22 mouse cellular contexts compared by ENCODE assay signal in the genomic region with DNA sequence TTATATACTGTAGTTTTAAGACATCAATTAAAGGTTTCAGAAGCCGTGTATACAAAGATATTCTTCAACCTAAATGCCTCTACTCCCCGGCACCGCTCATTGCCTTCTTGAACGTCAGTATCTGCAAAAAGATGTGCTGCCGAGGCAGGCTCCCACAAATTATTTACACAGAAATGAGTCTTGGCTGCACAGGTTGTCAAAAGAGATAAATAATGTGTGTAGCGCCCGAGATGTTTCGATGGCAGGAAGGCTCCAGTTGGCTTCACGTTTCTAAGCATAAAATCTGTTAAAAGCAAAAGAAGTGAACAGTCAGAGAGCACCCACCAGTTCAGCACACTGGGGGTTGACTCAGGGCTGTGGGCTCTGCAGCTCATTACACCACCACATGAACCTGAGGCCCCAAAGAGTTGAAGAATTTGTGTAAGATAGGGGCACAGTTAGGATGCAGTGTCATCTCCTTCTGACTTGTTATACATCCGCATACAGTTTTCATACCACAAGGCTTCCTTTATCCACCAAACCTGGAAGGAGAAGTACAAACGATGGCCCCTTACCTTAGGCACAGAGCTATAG.
A peak's percentile ranks its signal among the peaks of the same experiment; 100 is the strongest.
DNase-seq lines count a peak whose midpoint lies in the region; ATAC-seq and TF ChIP-seq lines count a peak whose summit lies in the region.
"Had no signal": no experiment of that assay in that cellular context is flagged by ENCODE, and none has a peak within 500 bp of the region (broad histone marks: within the 10 kb centered on the region; RNA-seq: fewer than 3 reads in every experiment).

No protein-coding gene starts in this region.

- peak; percentile 35 for ATAC-seq in forebrain, embryonic 15.5 days (replicated peaks)
- no peak for ATAC-seq in forebrain, embryonic 13.5 days
- peak; percentile 42; the same call in 1 of the 2 replicates for ATAC-seq in hindbrain, embryonic 15.5 days (ENCODE audit: low FRiP score, low read depth)
- no peak for ATAC-seq in hindbrain, embryonic 12.5 days (ENCODE audit: low FRiP score)
- ATAC-seq in hindbrain, postnatal 0 days, result no peak
- ATAC-seq in neural tube, embryonic 14.5 days (ENCODE audit: low read depth), result peak; percentile 66; the same call in 1 of the 2 replicates
- no peak for ATAC-seq in cerebellum, adult (ENCODE audit: insufficient number of reproducible peaks, low FRiP score, low TSS enrichment)
- ATAC-seq: activated CD4-positive, CD25-positive, alpha-beta regulatory T cell, adult 4 months; CD4-positive, CD25-positive, alpha-beta regulatory T cell, adult 4 months; intestine, postnatal 0 days; lung, postnatal 0 days had no signal

- H3K36me3 ChIP-seq in forebrain, embryonic 15.5 days, result no peaks in the 10 kb centered on the region
- H3K36me3 ChIP-seq in forebrain, embryonic 13.5 days (ENCODE audit: poor library complexity, severe bottlenecking), result no peaks in the 10 kb centered on the region
- H3K36me3 ChIP-seq in hindbrain, embryonic 15.5 days, result no peaks in the 10 kb centered on the region
- no peaks in the 10 kb centered on the region for H3K36me3 ChIP-seq in hindbrain, embryonic 12.5 days
- H3K36me3 ChIP-seq in hindbrain, postnatal 0 days (ENCODE audit: insufficient read depth, low read length), result no peaks in the 10 kb centered on the region
- H3K36me3 ChIP-seq in neural tube, embryonic 14.5 days (ENCODE audit: control insufficient read depth, insufficient read depth, low read length), result no peaks in the 10 kb centered on the region
- H3K36me3 ChIP-seq: heart, embryonic 15.5 days; limb, embryonic 15.5 days; liver, embryonic 15.5 days; neural tube, embryonic 12.5 days had no signal

- no peak for TF ChIP-seq CTCF in hindbrain, postnatal 0 days (IDR thresholded peaks at IDR 0.05; ENCODE audit: low read depth)

- H3K27me3 ChIP-seq in forebrain, embryonic 15.5 days, result no peaks in the 10 kb centered on the region
- H3K27me3 ChIP-seq in forebrain, embryonic 13.5 days, result no peaks in the 10 kb centered on the region
- no peaks in the 10 kb centered on the region for H3K27me3 ChIP-seq in hindbrain, embryonic 15.5 days
- no peaks in the 10 kb centered on the region; the same call in 1 of the 2 replicates for H3K27me3 ChIP-seq in hindbrain, embryonic 12.5 days
- no peaks in the 10 kb centered on the region for H3K27me3 ChIP-seq in hindbrain, postnatal 0 days (ENCODE audit: insufficient read depth, low read length)
- H3K27me3 ChIP-seq in neural tube, embryonic 14.5 days (ENCODE audit: control insufficient read depth, insufficient read depth, low read length), result no peaks in the 10 kb centered on the region
- H3K27me3 ChIP-seq: heart, embryonic 15.5 days; limb, embryonic 15.5 days; liver, embryonic 15.5 days; neural tube, embryonic 12.5 days; Patski had no signal

- no peak overlapping the region for H3K4me2 ChIP-seq in forebrain, embryonic 15.5 days (replicated peaks)
- no peak overlapping the region for H3K4me2 ChIP-seq in forebrain, embryonic 13.5 days
- no peak overlapping the region for H3K4me2 ChIP-seq in hindbrain, embryonic 15.5 days
- no peak overlapping the region for H3K4me2 ChIP-seq in hindbrain, embryonic 12.5 days (replicated peaks)
- no peak overlapping the region for H3K4me2 ChIP-seq in hindbrain, postnatal 0 days (ENCODE audit: low read depth, low read length)
- H3K4me2 ChIP-seq in neural tube, embryonic 14.5 days (ENCODE audit: low read depth, low read length), result no peak overlapping the region; the same call in 1 of the 2 replicates
- H3K4me2 ChIP-seq: heart, embryonic 15.5 days; limb, embryonic 15.5 days; liver, embryonic 15.5 days; neural tube, embryonic 12.5 days had no signal

- H3K9ac ChIP-seq in forebrain, embryonic 15.5 days (replicated peaks), result no peak overlapping the region
- no peak overlapping the region for H3K9ac ChIP-seq in forebrain, embryonic 13.5 days
- H3K9ac ChIP-seq in hindbrain, embryonic 15.5 days, result no peak overlapping the region
- H3K9ac ChIP-seq in hindbrain, embryonic 12.5 days, result no peak overlapping the region
- H3K9ac ChIP-seq in hindbrain, postnatal 0 days (replicated peaks; ENCODE audit: low read length), result no peak overlapping the region
- no peak overlapping the region for H3K9ac ChIP-seq in neural tube, embryonic 14.5 days (replicated peaks; ENCODE audit: low read depth, low read length)
- H3K9ac ChIP-seq: heart, embryonic 15.5 days; limb, embryonic 15.5 days; liver, embryonic 15.5 days; neural tube, embryonic 12.5 days had no signal

- no peaks in the 10 kb centered on the region for H3K9me3 ChIP-seq in forebrain, embryonic 15.5 days
- no peaks in the 10 kb centered on the region for H3K9me3 ChIP-seq in forebrain, embryonic 13.5 days (replicated peaks)
- no peaks in the 10 kb centered on the region for H3K9me3 ChIP-seq in hindbrain, embryonic 15.5 days
- 0 out of 2 replicates have a peak, but pooled peaks cover 3% of the 10 kb centered on the region for H3K9me3 ChIP-seq in hindbrain, embryonic 12.5 days (replicated peaks)
- no peaks in the 10 kb centered on the region for H3K9me3 ChIP-seq in hindbrain, postnatal 0 days (ENCODE audit: low read length)
- H3K9me3 ChIP-seq in neural tube, embryonic 14.5 days (ENCODE audit: control insufficient read depth, low read length), result no peaks in the 10 kb centered on the region
- H3K9me3 ChIP-seq: heart, embryonic 15.5 days; limb, embryonic 15.5 days; liver, embryonic 15.5 days; neural tube, embryonic 12.5 days had no signal

- DNase-seq in hindbrain, postnatal 0 days (ENCODE audit: low spot score), result peak; percentile 12
- DNase-seq in cerebellum, adult 8-10 months, result no peak
- DNase-seq: adrenal gland, postnatal 14 days; cerebellum, adult 11 months; cerebellum, postnatal 25 days; gastrocnemius, adult 2 months; thymus, adult 2 months had no signal

- H3K4me3 ChIP-seq in forebrain, embryonic 15.5 days, result no peak overlapping the region
- no peak overlapping the region for H3K4me3 ChIP-seq in forebrain, embryonic 13.5 days
- H3K4me3 ChIP-seq in hindbrain, embryonic 15.5 days, result no peak overlapping the region
- no peak overlapping the region for H3K4me3 ChIP-seq in hindbrain, embryonic 12.5 days
- no peak overlapping the region for H3K4me3 ChIP-seq in hindbrain, postnatal 0 days (ENCODE audit: low read length)
- no peak overlapping the region for H3K4me3 ChIP-seq in neural tube, embryonic 14.5 days (ENCODE audit: low read depth, low read length)
- H3K4me3 ChIP-seq: gastrocnemius, adult 2 months; heart, embryonic 15.5 days; limb, embryonic 15.5 days; liver, embryonic 15.5 days; neural tube, embryonic 12.5 days had no signal

- no peak overlapping the region for H3K27ac ChIP-seq in forebrain, embryonic 15.5 days (replicated peaks)
- H3K27ac ChIP-seq in forebrain, embryonic 13.5 days, result no peak overlapping the region
- peak overlapping the region; percentile 11; the same call in 1 of the 2 replicates for H3K27ac ChIP-seq in hindbrain, embryonic 15.5 days (replicated peaks)
- no peak overlapping the region for H3K27ac ChIP-seq in hindbrain, embryonic 12.5 days
- no peak overlapping the region for H3K27ac ChIP-seq in hindbrain, postnatal 0 days
- no peak overlapping the region for H3K27ac ChIP-seq in neural tube, embryonic 14.5 days (ENCODE audit: low read depth, low read length)
- H3K27ac ChIP-seq: gastrocnemius, adult 2 months; heart, embryonic 15.5 days; limb, embryonic 15.5 days; liver, embryonic 15.5 days; neural tube, embryonic 12.5 days had no signal

- WGBS in forebrain, embryonic 15.5 days, result 51% methylated on average over 11 of the region's 11 CpGs
- WGBS in forebrain, embryonic 13.5 days, result 67% methylated on average over 11 of the region's 11 CpGs
- WGBS in hindbrain, embryonic 15.5 days, result 50% methylated on average over 11 of the region's 11 CpGs
- 72% methylated on average over 11 of the region's 11 CpGs for whole genome bisulfite sequencing in hindbrain, embryonic 12.5 days
- WGBS in hindbrain, postnatal 0 days, result 44% methylated on average over 11 of the region's 11 CpGs
- WGBS in neural tube, embryonic 14.5 days, result 42% methylated on average over 11 of the region's 11 CpGs

- H3K4me1 ChIP-seq in forebrain, embryonic 15.5 days, result peaks cover 12% of the 10 kb centered on the region
- H3K4me1 ChIP-seq in forebrain, embryonic 13.5 days, result peaks cover 12% of the 10 kb centered on the region
- H3K4me1 ChIP-seq in hindbrain, embryonic 15.5 days (replicated peaks), result peaks cover 14% of the 10 kb centered on the region
- H3K4me1 ChIP-seq in hindbrain, embryonic 12.5 days, result peaks cover 3% of the 10 kb centered on the region; the same call in 1 of the 2 replicates
- peaks cover 9% of the 10 kb centered on the region; the same call in 1 of the 2 replicates for H3K4me1 ChIP-seq in hindbrain, postnatal 0 days (ENCODE audit: insufficient read depth, low read length)
- peaks cover 8% of the 10 kb centered on the region; the same call in 1 of the 2 replicates for H3K4me1 ChIP-seq in neural tube, embryonic 14.5 days (ENCODE audit: control insufficient read depth, insufficient read depth, low read length)
- H3K4me1 ChIP-seq: heart, embryonic 15.5 days; liver, embryonic 15.5 days had no signal

Comparison
In these comparisons a context has a peak if more than half of its experiments do, and no peak if none do; other contexts are left out.
1. ATAC-seq: peak in forebrain, embryonic 15.5 days (single experiment), hindbrain, embryonic 15.5 days (single experiment) and neural tube, embryonic 14.5 days (single experiment); none in forebrain, embryonic 13.5 days (single experiment), hindbrain, embryonic 12.5 days (single experiment), hindbrain, postnatal 0 days (single experiment) and cerebellum, adult (single experiment).